In the genomic region with DNA sequence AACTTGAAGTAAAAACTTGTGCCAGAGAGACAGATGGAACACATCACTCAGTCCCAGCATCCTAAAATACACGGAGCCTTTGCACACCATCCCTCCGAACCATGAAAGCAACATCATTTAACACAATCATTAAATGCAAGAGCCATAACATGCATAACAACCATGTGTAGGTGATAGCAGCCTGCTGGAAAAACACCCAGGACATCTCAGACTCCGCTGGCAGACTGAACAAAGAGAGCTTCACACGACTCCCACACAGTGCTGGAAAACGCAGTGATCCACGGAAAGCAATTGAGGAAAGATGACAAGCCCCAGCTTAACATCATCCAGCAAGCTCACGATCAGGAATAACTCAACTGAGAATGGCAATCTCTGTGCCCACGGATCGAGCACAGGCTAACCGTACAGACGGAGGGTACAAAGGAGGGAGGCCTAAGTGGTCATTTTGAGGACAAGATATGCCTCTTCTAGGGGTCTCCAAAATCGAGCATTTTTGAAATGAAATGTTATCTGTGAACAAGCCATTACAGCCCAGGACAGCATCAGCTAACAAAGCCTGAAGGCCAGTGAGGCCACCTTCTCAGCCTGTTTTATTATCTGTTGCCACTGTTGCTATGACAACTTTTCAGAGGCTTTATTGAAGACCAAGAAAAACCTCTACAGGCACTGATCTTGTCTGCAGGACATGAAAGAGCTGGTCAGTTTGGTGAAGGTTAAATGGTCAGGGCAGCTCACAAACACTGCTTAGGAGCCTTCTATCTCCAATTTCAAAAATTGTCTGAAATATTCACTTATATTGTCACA, we compare ENCODE assay signal across 10 mouse cellular contexts.
DNase-seq lines count a peak whose midpoint lies in the region; ATAC-seq lines count a peak whose summit lies in the region.
"Had no signal": no experiment of that assay in that cellular context is flagged by ENCODE, and none has a peak within 500 bp of the region (broad histone marks: within the 10 kb centered on the region; RNA-seq: fewer than 3 reads in every experiment).

No protein-coding gene starts in this region.

- no peaks in the 10 kb centered on the region for H3K9me3 ChIP-seq in kidney, embryonic 16.5 days (ENCODE audit: low read length)
- no peaks in the 10 kb centered on the region for H3K9me3 ChIP-seq in forebrain, embryonic 16.5 days (ENCODE audit: control insufficient read depth, low read length)
- H3K9me3 ChIP-seq in neural tube, embryonic 13.5 days: no peaks in the 10 kb centered on the region

- H3K9ac ChIP-seq in kidney, embryonic 16.5 days (replicated peaks; ENCODE audit: low read length): no peak overlapping the region
- H3K9ac ChIP-seq in forebrain, embryonic 16.5 days (replicated peaks; ENCODE audit: low read depth, low read length): no peak overlapping the region
- H3K9ac ChIP-seq in neural tube, embryonic 13.5 days: no peak overlapping the region

- H3K4me3 ChIP-seq in kidney, embryonic 16.5 days (ENCODE audit: low read length): no peak overlapping the region
- H3K4me3 ChIP-seq in forebrain, embryonic 16.5 days (replicated peaks; ENCODE audit: low read length): no peak overlapping the region
- no peak overlapping the region for H3K4me3 ChIP-seq in neural tube, embryonic 13.5 days
- H3K4me3 ChIP-seq: erythroblast, embryonic 14.5 days had no signal

- H3K27ac ChIP-seq in kidney, embryonic 16.5 days (ENCODE audit: low read length): no peak overlapping the region
- H3K27ac ChIP-seq in forebrain, embryonic 16.5 days (ENCODE audit: low read length): peak overlapping the region; percentile 84
- peak overlapping the region; percentile 54; the same call in 1 of the 2 replicates for H3K27ac ChIP-seq in neural tube, embryonic 13.5 days (replicated peaks)

- peaks cover 17% of the 10 kb centered on the region for H3K4me1 ChIP-seq in kidney, embryonic 16.5 days (ENCODE audit: insufficient read depth, low read length)
- H3K4me1 ChIP-seq in forebrain, embryonic 16.5 days (replicated peaks; ENCODE audit: control insufficient read depth, insufficient read depth, low read length): peaks cover 13% of the 10 kb centered on the region
- H3K4me1 ChIP-seq in neural tube, embryonic 13.5 days (replicated peaks): peaks cover 18% of the 10 kb centered on the region

- no peaks in the 10 kb centered on the region for H3K36me3 ChIP-seq in kidney, embryonic 16.5 days (ENCODE audit: insufficient read depth, low read length)
- H3K36me3 ChIP-seq in forebrain, embryonic 16.5 days (ENCODE audit: control insufficient read depth, insufficient read depth): no peaks in the 10 kb centered on the region
- no peaks in the 10 kb centered on the region for H3K36me3 ChIP-seq in neural tube, embryonic 13.5 days

- no peak for DNase-seq in kidney, adult 8-10 months
- DNase-seq in left cerebral cortex, adult 18-20 months (ENCODE audit: low spot score in 2 of 2): peak; percentile 50 to 82
- DNase-seq in c-Kit-positive CD71-positive TER-119-positive erythroid progenitor cells, embryonic 14.5 days (ENCODE audit: low spot score): no peak
- no peak for DNase-seq in thymus, postnatal 0 days (ENCODE audit: low spot score)
- no peak for DNase-seq in yolk sac, embryonic 10.5 days (ENCODE audit: low spot score)
- DNase-seq: lung, adult 2 months had no signal

- no peaks in the 10 kb centered on the region for H3K27me3 ChIP-seq in kidney, embryonic 16.5 days (ENCODE audit: insufficient read depth, low read length)
- H3K27me3 ChIP-seq in forebrain, embryonic 16.5 days (replicated peaks; ENCODE audit: control insufficient read depth, insufficient read depth, low read length): no peaks in the 10 kb centered on the region
- no peaks in the 10 kb centered on the region for H3K27me3 ChIP-seq in neural tube, embryonic 13.5 days

- H3K4me2 ChIP-seq in kidney, embryonic 16.5 days (replicated peaks; ENCODE audit: low read depth, low read length): no peak overlapping the region
- H3K4me2 ChIP-seq in forebrain, embryonic 16.5 days (ENCODE audit: low read length): no peak overlapping the region
- H3K4me2 ChIP-seq in neural tube, embryonic 13.5 days: no peak overlapping the region

- WGBS in kidney, embryonic 16.5 days: 29% methylated on average over 12 of the region's 12 CpGs
- 47% methylated on average over 12 of the region's 12 CpGs for WGBS in forebrain, embryonic 16.5 days
- 24% methylated on average over 12 of the region's 12 CpGs for WGBS in neural tube, embryonic 13.5 days

- ATAC-seq in kidney, embryonic 16.5 days (ENCODE audit: low FRiP score, low TSS enrichment): peak; percentile 83
- ATAC-seq in forebrain, embryonic 16.5 days: peak; percentile 84
- ATAC-seq in neural tube, embryonic 13.5 days (ENCODE audit: low read depth): 0 out of 2 replicates have a peak, but pooled peaks have one; percentile 37

Comparison
In these comparisons a context has a peak if more than half of its experiments do, and no peak if none do; other contexts are left out.
1. DNase-seq: peak in left cerebral cortex, adult 18-20 months (2 of 2); none in kidney, adult 8-10 months (0 of 2), c-Kit-positive CD71-positive TER-119-positive erythroid progenitor cells, embryonic 14.5 days (single experiment), thymus, postnatal 0 days (single experiment) and yolk sac, embryonic 10.5 days (single experiment).
2. Peak in every context shown above with its lines, with median percentiles within 50 percentile points of each other: ATAC-seq.